Mouse (Mus musculus) monocyte, adult 2 months (primary cell): ENCODE measurements around the gene Pidd1.

Experiments
- DNase-seq, 2 experiments: peaks; one replicate each; pipeline ENCODE4 v3.0.0; 2022; ENCODE audit warnings: low spot score in 2 of 2, low read depth in 1 of 2

Gene Pidd1

DNA sequence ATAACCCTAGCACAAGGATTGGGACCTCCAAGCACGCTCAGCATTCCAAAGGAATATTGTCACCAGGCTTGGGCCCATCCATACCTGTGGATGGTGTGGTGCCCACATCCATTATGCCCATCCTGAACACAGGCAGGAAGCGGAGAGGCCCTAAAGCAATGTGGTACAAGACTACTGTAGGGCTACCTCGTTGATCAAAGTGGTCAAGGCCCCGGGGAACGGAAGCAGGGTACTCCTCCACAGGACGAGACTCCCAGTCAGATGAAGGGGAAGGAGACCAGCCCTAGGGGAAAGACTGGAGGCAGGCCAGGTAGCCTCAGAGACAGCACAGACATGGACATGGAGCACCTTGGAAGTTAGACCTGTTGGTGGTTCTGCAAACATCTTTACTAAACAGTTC lies 28.9 kb upstream of the Pidd1 start:
- DNase-seq, result no peak

DNA sequence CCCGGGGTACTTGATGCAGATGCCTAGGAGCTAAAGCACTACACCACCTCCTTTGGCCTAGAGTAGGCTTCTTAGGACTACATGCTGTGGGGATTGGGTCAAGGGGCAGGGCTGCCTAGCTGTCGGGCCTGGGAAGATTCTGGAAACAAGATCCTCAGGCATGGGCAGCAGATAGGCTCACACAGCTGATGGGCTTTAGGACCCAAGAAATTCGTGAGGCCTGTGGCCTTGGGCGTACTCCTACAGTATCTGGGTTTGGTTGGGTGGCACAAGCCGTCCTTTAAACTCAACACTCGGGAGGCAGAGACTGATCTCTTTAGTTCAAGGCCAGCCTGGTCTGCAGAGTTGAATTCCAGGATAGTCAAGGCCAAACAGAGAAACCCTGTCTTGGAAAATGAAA lies 28.4 kb upstream of the Pidd1 start:
- DNase-seq, result no peak

DNA sequence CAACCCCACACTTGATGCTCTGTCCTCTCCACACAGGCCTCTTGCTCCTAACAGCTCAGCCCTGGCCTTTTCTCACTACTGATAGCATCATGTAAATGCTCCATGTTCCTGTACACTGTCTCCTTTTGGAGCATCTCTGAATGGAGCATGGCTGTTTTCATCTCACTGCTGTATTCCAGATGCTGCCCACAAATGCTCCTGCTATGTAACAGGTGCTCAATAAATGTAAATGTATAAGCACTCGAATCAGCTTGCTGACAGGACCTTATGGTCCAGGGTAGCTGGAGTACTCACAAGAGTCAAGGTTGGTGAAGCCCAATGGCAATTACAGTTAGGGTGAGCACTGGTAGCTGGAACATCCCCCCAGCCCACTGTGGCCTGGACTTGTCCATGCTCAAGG lies 27.4 kb upstream of the Pidd1 start:
- DNase-seq, result no peak

DNA sequence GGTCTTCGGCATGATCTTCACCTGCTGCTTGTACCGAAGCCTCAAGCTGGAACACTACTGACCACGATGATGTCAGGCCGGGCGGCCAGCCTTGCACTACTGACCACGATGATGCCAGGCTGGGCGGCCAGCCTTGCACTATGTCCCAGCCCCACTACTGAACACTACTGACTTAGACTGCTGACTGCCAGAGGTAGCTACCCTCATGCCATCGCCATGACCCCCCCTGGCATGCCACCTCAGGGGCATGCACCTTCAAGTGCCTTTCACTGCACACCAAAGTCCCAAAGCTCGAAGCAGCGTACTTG lies 26.8 kb upstream of the Pidd1 start:
- no peak for DNase-seq

DNA sequence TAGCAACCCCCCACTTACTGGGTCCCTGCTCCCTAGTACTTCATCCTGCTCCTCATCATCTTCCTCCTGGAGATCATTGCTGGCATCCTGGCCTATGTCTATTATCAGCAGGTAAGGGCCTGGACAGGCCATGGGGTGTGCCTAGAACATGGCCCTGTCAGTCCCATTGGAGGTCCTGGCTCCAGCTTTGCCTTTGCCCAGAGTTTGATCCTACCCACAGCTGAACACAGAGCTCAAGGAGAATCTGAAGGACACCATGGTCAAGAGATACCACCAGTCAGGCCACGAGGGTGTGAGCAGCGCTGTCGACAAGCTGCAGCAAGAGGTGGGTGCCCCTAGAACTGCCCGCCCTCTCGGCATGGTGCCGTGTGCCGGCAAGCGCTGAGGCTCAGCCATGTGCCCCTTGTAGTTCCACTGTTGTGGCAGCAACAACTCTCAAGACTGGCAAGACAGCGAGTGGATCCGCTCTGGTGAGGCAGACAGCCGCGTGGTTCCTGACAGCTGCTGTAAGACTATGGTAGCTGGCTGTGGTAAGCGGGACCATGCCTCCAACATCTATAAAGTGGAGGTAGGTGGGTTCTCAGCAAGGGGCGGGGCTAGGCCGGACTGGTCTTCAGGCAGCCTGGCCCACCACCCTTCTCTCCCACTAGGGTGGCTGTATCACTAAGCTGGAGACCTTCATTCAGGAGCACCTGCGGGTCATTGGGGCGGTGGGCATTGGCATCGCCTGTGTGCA lies 26.2 kb upstream of the Pidd1 start:
- no peak for DNase-seq

DNA sequence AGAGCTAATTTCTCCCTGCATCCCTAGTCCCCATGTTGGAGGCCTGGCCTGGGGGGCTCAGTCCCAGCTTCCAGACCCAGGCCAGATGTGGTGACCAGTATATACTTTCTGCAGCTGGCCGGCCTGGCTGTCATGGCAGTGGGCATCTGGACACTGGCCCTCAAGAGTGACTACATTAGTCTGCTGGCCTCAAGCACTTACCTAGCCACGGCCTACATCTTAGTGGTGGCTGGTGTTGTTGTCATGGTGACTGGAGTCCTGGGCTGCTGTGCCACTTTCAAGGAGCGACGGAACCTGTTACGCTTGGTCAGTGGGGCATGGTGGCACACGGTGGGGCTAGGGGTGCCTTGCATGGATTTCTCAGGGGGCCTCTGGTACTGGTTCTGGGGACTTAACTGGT lies 25.5 kb upstream of the Pidd1 start:
- DNase-seq, result no peak

DNA sequence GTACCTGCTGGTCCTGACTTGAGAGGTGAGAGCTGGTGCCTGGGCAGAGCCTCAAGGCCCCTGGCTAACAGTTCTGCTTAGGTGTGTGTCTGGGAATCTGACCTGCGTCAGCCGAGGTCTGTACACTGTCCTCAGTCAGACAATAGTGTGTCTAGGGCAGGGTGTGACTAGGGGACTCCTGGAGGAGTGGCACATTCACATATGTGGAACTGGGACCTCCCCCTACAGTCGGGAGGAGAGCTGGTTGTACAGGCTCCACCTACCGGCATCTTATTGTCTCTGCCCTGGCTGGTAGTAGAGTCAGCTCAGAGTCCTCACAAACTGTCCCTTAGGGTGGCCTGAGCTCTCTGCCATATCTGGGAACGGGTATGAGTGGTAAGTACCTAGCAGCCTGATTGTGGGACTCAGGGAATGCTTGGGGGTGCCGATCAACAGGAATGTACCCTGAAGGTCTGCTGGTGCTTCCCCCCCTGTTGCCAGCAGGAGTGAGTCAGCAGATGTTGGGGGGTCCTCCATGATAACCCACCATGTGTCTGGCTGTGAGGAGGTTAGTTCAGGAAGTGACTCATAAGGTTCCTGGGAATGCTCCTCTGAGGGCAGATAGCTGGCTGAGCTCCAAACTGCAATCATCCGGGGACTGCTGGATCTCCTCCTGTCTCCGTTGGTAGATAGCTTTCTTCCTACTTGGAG lies 24.8 kb upstream of the Pidd1 start:
- DNase-seq, result no peak

DNA sequence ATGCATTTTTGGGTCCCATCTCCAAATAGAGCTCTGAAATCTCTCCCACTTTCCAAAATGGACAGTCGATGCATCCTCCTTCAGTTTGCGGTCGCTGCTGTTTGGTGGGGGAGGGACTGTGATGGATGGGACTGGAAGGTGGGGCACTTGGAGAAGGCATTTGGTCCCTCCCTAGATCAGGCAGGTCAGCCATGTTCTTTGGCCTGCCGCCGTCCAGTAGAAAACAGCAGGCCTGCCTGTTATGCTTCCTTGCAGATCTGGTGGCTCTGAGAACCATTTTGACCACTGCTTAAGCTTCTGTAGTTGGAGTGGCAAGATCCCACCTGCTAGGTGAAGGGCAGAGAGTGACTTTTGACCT lies 24.3 kb upstream of the Pidd1 start:
- DNase-seq, result no peak

DNA sequence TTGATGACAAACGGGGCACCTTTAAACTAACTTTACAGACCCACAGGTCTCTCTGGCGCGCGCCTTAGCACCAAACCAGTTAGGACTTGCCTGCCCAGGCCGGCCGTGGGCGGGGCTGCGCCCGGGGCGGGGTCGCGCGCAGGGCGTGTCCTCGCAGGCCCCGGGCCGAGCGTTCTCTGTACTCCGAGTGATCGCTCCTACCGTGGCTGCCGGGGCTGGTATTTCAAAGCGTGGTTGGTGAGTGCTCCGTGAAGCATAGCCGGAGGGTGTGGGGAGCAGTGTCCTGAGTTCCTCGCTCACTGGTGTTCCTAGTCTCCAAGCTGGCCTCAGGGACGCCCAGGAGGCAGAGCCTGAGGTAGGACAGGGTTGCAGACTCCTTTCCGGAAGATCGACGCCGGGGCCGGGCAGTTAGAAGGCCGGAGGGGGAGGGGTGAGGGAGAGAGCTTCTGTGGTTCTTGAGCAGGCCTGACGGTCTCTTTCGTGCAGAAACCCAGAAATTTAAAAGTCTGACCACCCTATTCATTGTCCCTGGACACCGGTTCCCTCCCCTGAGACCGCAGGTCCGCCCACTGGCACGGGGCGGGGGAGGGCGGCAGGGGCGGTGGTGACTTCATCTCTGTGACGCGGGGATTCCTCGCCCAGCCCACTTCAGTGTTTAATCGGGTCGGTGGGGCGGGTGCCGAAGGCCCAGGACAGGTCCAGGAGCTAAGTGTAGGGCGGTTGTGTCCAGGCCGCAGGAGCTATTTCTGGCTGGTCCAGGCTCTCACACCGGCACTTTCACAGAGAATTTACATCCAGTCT lies 23.6 kb upstream of the Pidd1 start, which contains the start of gene Cd151:
TSS of gene Cd151 (plus strand) at position 163 of the 801 bp plus-strand sequence.
- peak in 1 of 2 experiments; percentile 60 for DNase-seq

DNA sequence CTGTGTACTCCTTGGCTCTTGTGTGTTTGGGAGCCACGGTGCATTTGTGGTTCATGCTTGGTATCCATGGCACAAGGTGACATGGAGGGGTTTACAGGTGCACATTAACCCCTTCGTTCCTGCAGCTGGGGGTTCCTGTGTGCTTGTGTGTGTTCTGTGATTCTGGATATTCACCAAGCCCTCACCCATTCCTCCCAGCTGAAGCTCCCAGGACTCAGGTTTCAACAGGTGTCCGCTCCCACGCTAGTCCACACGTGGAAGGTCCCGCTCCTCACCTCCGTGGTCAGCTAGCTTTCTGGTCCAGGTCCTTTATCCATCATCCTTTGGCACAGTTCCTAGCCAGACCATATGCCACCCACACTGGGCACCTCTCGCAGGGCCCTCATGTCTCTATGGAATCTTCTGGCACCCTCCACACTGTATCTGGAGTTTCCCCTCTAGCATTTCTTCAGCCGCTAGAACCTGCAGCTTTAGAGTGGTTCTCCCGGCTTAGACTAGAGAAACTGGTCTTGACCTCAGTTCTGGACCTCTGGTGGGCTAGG lies 22.9 kb upstream of the Pidd1 start:
- DNase-seq, result no peak

DNA sequence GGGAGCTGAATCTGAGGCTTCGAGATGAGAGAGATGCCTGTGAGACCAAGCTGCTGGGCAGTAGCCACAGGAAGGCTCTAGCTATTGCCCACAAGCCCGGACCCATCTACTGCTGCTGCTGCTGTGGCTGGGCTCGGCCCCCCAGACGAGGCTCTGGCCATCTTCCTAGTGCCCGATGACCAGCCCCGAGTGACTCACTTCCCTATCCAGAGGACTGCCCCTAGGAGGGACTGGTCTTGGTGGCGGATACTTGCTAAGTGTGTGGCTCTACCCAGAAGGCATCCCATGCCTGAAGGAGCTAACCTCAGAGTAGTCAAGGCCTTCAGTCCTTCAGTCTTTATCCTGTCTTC lies 22.2 kb upstream of the Pidd1 start:
- DNase-seq, result no peak

DNA sequence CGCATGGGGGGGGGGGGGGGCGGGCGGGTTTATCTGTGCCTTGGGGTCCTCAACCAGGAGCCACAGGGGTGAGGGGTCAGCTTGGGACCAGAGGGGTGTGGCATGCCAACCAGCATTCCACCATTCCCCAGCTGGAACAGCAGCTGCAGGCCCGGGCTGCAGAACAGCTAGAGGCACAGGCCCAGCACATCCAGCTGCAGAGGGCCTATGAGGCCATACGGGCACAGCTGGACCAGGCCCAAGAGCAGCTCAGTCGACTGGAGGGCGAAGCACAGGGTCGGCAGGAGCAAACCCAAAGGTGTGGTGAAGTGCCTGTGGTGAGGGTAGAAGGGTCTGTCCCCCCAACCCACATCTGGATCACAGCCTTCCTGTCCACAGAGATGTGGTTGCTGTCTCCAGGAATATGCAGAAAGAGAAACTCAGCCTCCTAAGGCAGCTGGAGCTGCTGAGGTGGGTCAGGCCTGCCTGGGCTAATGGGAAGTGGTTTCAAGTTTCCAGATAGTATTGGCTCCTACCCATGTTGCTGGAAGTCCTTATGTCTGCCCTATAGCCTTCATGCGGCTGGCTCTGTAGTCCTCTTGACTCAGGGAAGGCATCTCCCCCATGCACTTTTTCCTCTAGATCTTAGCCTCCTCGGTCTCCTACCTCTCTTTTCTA lies 21.7 kb upstream of the Pidd1 start:
- DNase-seq, result no peak

DNA sequence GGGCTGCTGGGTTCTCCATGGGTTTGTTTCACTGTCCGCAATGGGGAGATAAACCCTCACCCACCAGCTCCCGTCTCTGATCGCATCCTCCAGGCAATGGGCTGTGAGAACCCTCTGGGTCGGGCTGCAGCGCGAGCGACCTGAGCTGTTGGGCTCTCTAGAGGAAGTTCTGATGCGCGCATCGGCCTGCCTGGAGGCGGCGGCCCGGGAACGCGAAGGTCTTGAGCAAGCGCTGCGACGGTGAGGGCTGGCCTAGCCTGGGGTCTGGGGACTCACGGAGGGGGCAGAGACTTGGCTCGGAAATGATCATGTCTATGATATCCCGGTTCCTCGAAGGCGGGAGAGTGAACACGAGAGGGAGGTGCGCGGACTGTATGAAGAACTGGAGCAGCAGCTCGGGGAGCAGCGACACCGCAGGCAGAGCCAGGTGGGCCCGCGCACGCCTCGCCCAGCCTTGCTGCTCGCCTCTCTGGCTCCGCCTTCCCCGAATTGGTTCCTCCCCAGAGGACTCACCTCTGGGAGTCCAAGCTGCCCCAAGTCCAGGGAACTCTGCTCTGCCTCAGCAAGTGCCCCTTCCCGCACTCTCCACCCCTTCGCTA lies 20.9 kb upstream of the Pidd1 start:
- DNase-seq, result no peak

DNA sequence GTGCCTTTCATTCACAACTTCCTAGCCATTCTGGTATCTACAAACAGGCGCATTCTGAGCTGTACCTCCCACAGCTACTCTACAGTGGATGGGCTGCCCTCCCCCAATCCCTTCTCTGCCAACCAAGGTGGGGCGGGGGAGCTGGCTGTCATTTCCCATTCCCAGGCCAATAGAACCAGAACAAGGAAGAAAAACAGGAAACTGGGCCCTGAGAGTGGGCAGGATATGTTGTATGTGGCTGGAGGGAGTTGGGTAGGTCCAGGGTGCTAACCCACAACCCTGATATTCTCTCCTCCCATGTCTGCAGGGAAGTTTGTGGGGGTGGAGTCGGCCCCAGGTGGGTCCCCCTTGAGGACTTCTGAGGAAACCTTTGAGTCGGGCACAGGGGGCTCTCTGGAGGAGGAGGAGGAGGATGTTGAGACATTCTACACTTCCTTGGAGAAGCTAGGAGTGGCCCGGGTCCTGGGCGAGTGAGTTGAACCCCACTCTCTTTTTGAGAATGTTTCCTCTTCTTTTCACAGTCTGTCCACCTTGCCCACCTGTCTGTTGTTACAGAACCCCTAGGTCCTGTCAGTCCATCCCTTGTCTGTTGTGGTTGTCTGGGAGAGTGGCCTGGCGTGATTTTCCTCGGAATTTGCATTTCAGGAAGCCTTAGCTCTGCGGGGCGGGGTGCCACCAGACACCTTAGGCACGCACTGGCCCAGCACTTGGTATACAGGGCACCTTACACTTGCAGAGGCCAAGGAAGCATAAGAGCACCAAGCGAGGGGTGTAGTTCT lies 20.2 kb upstream of the Pidd1 start:
- DNase-seq, result no peak

DNA sequence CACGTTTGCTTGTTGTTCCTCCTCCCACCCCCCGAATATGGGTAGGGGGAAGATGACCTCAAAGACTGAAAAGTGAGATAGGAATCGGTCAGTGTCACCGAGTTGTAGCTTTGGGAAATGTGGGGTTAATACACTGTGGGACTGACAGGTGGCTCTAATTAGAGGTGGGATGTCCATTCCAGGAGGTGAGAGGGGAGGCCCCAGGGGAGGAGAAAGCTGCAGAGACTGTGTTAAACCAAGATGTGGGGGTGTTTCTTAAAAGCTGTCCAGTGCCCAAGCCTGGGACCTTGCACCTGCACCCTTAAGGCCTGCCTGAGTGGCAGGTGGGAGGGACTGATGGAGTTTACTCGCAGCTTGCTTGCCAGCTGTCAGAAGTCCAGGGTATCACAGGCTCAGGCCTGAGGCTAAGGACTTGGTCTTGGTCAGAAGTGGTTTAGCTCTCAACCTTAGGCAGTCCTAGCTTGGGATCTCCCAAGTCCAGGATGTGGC lies 18.6 kb upstream of the Pidd1 start:
- DNase-seq, result no peak

DNA sequence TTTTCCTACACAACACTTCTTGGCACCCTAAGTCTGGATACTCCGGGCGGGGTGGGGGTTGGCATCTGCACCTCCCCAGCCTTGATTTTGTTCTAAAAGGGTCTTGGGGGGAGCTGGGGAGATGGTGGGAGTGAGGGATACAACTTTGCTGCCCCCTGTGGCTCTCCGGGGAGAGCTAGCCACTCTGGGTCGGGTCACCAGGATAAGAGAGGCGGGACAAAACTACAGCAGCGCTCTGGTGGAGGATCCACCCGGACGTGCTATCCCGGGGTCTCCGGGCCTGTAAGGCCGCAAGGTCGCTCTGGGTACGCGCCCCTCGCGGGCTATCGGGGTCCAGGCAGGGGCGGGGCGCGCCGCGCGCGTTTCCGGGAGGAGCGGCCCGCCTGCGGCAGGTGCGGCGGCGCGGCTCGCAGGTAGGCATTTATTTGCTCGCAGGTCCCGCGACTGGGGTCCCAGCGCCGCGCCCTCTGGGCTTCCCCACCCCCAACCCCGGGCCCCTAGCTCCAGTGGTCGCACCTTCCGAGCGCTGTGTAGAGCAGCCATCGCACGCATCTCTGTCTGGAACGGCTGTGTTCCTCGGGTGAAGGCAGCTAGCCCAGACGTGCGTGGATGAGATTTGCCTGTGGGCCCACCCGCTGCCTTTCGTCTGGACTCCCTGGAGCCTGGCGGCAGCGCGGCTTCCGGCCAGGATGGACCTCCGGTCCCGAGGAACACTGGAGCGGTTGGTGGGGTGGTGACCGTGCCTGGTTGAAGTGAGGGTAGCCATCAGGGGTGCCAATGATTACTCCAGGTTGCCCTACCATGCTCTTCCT lies 17.9 kb upstream of the Pidd1 start:
- no peak for DNase-seq

DNA sequence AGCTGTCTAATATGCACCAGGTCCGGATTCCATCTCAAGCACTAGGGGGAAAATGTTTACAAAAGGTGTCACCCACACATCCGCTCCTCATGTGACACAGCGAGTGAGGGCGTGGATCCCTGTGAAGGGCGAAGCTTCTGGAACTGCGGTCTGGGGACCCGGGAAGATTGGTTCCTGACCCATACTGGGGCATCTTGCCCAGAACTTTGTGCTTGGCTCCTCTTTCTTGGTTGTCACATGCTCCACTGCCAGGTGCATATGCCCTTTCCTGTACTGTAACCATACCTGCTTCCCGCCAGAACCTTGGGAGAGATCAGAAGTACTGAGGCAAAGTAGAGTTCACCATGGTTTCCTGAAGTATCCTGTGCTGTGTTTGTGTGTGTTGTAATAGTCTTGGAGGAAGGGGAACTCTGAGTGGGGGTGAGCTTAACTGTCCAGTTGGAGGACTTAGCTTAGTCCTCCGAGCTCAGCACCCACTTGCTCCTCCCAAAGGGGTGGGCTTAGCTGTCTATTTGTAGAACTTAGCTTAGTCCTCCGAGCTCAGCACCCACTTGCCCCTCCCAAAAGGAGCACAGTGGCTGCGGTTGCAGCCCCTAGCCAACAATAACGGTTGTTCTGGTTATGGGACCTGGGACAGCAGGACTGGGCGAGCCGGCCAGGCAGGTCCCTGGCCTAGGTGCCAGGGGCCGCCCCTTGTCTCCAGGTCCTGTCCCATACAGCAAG lies 16.7 kb upstream of the Pidd1 start, which contains the start of gene Cracr2b:
TSS of gene Cracr2b (plus strand) at position 704 of the 723 bp plus-strand sequence.
- no peak for DNase-seq

DNA sequence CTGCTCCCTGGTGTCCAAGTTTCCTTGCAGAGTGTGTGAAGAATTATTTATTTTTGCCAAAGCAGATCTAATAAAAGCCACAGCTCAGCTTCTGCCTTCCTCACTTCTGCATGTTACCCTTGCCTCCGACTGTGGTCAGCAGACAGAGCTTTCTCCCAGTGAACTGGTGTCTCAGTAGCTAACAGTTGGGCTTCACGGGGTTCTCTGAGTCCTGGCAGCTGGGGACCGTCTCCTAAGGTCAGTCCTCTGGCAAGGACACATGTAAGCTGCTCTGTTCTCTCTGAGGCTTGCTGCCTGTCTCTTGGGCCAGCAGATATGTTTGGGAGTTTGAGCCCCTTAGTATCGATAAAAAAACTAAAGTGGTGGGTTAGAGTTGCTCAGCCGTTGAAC lies 16.2 kb upstream of the Pidd1 start:
- DNase-seq, result no peak

DNA sequence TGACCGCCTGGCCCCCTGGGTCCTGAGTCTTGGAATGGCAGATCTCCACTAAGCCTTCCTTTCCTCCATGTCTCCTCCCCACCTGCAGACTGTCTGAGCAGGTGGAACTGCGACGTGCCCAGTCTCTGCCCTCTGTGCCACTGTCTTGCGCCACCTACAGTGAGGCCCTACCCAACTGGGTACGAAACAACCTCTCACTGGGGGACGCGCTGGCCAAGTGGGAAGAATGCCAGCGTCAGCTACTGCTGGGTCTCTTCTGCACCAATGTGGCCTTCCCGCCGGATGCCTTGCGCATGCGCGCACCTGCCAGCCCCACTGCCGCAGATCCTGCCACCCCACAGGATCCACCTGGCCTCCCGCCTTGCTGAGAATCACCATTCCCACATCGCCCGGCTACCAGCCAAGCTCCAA lies 15.5 kb upstream of the Pidd1 start:
- DNase-seq, result no peak
